Mouse (Mus musculus): ENCODE measurements at regions not wholly inside any gene's neighbourhood (a gene's known extent, or its start where the extent isn't known, plus 50 kb on each side); places are given as distances from the start of the nearest gene placed in this dataset.

DNA sequence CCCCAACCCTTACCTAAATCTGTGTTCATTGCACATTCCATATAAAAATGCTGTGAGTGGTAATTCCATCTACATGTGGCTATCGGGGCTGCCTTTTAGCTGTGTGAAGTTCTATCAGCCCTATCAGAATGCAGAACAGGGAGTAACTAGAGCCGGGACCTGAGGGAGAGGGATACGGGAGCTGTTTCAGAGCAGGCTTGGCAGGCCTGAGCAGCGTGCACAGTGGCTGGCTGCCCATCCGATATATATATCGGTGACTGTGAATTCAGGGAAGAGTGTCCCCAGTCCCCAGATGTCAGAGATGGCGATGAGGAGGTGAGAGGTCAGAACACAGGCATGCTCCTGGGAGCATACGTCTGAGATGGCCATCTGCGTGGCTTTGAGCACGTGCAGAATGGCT, 79.0 kb downstream of the Arl4c start:
- in situ Hi-C loops (cut with MboI; ENCODE audit: low sequenced_read_pairs): no loop called here

DNA sequence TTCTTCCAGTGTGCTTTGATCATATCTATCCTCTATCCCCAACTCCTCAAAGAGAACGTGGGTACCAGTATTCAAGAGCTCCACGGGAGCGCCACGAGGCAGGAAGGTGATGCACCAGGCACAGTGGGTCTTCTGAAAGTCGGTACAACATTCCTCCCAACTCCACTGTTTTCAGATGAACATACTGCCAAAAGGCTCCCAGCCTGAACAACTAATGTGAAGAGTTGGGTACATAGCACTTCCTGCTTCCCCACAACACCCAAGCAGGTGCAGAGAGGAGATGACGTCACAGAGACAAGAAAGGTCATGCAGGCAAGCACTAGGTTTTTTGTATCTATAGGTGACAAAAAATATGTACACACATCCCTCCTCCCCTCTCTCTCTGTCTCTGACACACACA, 79.7 kb downstream of the Arl4c start:
- in situ Hi-C loops (cut with MboI; ENCODE audit: low sequenced_read_pairs): no loop called here

DNA sequence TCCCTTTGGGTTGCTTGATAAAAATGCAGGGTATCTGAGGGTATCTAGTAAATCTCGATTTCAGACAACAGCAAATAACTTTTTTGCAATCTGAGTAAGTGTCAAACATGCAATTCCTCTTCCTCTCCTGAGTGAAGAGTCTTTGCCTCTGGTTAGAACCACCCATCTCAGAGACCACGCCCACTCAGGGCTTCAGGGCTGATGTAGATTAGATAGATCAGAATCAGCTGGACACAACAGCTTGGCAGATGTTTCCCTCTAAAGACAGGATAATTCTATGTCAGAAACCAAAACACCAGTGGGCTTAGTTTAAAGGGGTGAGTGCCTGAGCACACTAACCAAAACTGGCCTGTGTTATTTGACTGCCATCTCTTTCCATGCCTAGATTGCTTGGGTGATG, 80.8 kb downstream of the Arl4c start:
- in situ Hi-C loops (cut with MboI; ENCODE audit: low sequenced_read_pairs): no loop called here

DNA sequence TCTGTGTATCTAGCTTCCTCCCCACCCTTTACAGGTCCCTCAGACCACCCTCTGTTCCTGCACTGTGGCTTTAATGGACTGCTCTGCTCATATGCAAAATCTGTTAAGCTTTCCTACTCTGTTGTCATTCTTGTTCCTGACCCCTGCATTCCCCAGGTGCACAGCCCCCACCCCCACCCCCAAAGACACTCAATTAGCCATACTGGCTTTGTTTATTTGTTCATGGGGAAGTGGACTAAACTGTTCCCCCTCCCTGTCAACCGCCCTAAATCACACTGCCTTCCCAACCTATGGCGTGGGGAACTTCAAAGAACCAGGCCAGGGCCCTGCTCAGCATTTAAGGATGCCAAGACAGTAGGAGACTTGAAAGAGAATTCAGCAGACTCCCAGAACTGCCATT, 89.0 kb downstream of the Arl4c start:
- in situ Hi-C loops (cut with MboI; ENCODE audit: low sequenced_read_pairs): no loop called here

DNA sequence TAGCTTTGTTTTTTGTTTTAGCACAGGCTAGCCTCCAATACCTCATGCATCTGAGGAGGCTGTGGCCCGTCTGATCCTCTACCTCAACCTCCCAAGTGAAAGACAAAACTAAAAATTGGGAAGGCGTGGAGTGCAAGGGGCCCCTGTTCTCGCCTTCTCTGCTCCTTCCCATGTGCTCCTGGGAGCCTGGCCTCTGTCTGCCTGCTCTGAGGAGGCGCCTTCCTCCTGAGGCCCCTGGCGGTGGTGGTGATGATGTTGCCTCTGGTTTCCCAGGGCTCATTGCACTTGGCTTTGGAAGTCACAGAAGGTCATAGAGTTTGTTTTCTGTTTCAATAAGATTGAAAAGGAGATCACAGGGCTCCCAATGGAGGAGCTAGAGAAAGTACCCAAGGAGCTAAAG, 90.8 kb downstream of the Arl4c start:
- in situ Hi-C loops (cut with MboI; ENCODE audit: low sequenced_read_pairs): no loop called here

DNA sequence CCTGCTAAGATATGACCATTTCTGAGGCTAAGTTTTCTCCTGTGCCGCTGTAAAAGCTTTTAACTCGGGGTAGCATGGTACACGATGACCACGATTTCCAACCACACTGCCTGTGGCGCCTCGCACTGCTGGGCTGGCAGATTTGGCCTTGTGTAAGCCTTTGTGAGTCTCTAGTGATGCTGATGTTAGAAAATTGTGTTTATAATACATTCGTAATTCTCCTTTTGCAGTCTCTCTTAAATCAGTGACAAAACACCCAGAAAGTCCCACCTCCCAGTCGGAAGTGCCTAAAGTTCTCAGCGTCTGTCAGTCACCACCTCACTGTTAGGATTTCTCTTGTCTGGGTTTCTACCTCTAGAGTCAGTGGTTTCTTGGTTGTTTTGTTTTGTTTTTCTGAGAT, 91.2 kb downstream of the Arl4c start:
- in situ Hi-C loops (cut with MboI; ENCODE audit: low sequenced_read_pairs): no loop called here

DNA sequence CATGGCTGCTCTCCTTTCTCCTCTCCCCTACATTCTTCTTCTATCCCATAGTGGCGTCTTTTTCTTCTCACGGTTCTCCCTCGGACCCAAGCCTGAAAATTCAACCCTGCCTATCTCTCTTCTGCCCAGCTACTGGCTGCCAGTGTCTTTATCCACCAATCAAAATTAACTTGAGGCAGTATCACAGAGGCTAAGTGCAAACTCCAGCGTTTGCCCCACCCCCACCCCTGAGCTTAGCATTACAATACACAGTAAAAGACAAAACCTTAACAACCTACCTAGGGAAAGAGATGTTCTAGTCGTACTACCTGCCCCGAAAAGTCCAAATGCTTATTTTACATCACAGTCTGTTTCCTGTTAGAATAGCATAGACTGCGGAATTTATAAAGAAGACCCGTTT, 93.2 kb downstream of the Arl4c start:
- in situ Hi-C loops (cut with MboI; ENCODE audit: low sequenced_read_pairs): no loop called here

DNA sequence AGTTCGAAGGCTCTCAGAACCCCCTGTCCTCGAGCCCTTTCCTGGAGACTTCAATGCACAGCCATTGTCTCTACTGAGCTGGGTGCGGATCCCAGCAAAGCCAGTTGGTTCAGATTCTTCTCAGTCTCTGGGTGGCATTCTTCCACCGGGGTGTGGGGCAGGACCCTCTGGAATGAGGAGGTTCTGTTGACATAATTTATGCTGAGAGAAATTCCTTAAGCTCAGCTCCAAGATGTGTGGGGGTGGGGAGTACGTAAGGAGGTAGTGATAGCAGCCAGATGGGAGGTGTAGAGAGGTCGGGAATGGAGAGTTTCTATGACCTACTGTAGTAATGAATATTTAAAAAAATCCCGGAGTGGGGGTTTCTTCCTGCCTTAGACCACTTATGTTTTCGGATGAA, 93.8 kb downstream of the Arl4c start:
- in situ Hi-C loops (cut with MboI; ENCODE audit: low sequenced_read_pairs): no loop called here

DNA sequence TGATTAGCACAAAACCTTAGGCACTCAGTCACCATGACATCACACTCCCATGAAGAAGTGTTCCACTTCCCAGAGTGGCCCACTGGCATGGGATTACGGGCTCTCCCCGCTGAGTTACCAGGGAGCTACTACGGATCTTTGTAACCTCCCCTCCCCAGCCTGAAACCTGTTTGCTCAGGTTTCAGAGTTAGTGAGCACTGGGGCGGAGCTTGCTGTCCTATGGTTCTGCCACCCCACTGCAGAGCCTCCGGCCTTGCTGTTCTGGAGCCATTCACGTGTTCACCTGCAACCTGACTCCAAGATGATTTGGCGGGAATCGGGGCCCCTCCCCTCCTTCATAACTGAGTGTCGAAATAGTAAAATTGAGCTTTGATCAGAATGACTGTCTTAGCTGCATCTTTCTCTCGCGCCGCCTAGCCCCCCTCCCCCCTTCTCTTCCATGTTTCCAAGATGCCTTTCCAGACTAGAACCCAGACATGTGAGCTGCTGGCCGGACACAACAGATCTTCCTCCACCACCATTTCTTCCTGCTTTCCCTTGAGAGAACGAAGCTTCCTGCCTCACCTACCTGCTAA, 95.8 kb upstream of the Glrp1 start:
- in situ Hi-C loops (cut with MboI; ENCODE audit: low sequenced_read_pairs): no loop called here

DNA sequence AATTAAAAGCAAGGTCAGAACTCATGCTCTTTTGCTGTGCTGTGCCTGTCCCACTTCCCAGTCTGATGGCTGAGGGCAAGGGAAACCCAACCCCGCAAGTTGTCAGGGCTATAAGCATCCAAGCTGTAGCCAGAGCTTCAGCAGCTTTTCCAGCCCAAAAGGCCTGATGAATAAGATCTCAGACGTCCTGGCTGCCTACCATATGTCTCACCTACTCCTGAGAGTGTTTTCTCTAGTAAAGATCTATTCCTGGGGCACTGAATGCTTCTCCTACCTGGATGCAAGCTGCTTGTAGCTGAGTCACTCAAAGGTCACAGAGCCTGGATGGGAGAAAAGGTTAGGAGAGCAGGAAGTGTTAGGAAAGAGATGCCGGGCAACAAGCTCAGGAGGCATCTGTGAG, 92.4 kb upstream of the Glrp1 start:
- in situ Hi-C loops (cut with MboI; ENCODE audit: low sequenced_read_pairs): no loop called here

DNA sequence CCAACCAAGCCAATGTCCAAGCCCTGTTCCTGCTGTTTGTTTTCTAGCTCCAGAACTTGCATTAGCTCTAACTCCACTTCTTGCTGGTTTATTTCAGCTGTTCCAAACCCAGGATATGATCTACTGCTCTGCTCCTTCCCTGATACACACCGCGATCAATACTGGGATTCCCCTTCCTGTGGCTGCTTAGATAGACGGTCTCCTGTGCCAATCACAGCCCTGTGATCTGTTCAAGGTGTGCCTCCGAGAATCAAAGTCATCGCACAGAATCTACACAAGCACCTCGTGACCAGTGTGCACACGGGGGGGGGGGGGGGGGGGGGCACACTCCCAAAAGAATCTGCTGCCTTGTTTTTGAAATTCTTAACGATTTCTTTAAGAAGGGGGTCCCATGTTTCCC, 91.9 kb upstream of the Glrp1 start:
- in situ Hi-C loops (cut with MboI; ENCODE audit: low sequenced_read_pairs): no loop called here

DNA sequence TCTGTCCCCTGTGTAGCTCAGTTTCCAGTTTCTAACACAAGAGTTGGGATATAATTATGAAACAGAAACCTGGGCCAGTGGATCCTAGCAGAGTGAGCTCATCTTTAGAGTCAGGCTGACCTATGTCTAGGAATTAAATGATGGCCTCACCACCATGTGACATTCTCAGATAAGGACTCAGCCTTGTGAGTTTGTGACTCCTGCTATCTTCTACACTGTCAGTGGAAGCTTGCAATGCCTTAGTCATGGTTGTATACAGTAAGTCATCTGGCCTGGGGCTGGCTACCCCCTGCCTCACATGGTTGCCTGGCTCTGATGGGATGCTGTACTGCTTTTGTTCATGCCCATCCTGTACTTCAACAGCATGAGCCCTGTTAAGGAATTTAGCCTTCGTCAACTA, 90.3 kb upstream of the Glrp1 start:
- in situ Hi-C loops (cut with MboI; ENCODE audit: low sequenced_read_pairs): no loop called here

DNA sequence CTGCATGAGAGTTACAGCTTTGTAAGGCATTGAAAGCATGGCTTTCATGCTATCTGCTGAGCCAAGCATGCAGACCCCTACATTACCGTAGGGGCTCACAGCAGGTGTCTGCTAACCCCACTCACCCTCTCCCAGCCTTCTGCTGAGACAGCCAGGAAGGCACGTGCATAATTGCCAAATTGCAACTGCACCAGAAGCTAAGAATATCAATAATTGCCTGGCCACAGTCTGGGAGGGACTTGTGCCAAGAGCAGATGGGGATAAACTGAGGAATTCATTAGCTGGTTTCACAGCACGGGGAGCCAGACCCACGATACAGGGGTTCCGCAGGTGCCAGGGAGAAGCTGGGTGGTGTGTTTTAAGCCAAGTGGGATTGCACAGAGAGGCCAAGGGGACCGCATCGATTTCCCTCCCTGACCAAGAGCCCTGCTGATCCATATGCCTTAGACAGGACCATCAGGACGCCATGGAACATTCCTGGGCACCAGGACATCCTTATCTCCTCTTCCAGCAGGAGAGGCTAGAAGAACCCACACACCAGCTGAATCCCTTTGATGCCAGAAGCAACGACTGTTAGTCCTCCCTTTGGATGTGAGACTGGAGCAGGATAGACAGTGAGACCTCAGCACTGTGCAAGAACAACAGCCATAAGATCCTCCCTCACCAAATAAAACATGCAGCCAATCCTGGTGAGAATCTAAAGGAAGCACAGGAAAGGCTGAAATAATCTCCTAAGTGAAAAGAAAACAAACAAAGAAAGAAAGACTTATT, 84.8 kb upstream of the Glrp1 start:
- in situ Hi-C loops (cut with MboI; ENCODE audit: low sequenced_read_pairs): no loop called here

DNA sequence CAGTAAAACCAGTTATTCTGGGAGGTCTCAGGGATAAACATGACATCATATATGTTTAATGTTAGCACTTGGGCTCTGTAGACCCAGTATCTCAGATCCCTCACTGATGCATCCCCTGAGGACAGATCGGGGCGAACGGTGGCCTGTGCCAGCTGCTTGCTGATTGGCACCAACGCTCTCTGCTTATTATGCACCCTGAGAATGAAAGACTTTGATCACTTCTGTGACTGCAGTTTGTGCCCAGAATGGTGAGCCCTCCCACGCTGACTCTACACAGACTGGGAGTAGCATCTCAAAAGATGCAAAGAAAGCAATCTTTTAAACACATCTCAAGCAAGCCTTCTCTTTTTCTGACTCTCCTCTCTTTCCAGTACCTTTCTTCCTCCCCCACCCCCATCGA, 82.2 kb upstream of the Glrp1 start:
- in situ Hi-C loops (cut with MboI; ENCODE audit: low sequenced_read_pairs): no loop called here

DNA sequence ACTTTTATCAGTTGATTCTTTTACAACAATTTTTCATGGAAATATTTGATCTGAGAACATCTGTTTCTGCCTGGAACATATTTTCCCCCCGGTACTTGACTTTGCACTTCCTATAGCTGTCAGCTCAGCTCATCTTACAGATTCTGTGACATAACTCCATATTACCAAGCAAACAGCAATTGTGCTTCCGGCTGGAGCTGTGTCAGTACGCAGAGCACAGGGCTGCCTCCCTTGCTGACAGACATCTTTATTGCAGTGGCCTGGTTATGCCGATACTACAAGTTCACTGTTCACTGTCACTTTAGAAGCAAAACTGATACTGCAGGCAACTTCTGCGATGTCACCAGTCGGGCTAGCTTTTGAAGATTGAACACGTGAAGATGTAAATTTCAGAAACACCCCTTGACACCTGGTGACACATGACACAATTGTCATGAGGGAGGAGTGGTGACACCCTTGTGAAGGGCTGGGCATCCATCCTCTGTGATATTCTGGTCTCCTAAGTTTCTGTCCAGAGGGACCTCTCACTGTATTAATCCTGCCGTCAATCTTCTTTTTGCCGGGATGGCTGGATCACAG, 81.0 kb upstream of the Glrp1 start:
- in situ Hi-C loops (cut with MboI; ENCODE audit: low sequenced_read_pairs): no loop called here

DNA sequence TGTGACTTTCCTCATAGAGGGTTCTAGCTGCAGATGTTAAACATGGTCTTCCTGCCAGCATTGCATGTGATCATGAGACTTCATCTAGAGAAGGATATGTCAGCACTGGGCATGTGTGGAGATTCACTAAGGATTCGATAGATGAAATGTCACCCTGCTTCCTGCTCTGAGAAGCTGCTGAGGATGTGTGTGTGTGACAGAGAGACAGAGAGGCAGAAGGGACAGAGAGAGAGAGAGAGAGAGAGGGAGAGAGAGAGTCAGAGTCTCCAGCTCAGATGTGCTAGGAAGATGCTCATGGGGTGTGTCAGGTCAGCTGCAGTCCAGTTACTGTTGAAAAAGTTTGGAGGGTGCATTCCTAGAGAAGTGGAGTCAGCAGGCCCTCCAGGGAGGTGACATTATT, 78.9 kb upstream of the Glrp1 start:
- in situ Hi-C loops (cut with MboI; ENCODE audit: low sequenced_read_pairs): no loop called here

DNA sequence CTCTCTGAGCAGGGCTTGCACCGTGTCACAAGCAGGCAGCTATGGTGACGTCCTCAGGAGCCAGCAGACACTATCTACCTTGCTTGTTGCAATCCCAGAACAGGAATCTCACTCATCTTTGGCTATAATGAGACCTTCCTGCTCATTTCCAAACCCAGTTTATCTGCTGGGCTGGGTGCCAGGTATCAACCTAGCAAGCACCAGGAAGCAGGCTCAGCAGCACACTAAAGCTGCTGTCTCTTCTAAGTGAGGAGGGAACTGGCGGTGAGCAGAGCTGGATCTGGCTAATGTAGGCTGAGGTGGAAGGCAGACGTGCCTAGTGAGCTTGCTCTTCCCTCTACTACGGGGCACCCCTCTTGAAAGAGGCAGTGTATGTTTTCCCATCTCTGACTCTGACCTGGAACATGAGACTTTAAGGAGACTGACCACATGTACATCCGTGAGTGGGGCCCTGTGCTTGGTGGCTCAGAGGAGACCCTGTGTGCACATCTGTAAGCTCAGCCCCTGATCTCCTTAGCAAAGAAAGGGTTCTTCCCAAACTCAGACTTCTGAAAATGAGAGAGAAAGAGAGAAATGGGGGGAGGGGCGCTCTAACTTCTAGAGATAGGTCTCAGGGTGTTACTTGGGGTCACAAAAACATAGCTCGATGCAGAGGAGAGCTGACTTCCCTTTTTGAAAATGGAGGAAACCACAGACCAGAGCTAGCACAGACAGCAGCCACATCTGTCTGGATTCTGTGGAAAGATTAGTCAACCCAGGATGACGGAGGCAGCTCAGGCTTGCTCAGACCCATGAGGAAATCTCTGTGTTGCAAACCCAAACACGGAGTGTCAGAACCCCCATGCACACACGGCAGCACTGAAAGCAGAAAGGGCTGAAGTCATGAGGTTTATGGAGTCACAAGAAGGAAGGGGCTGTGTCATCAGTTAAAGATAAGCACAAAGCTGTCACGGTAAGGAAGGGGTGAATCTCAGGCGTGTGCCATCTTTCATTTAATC, 77.3 kb upstream of the Glrp1 start:
- in situ Hi-C loops (cut with MboI; ENCODE audit: low sequenced_read_pairs): no loop called here

DNA sequence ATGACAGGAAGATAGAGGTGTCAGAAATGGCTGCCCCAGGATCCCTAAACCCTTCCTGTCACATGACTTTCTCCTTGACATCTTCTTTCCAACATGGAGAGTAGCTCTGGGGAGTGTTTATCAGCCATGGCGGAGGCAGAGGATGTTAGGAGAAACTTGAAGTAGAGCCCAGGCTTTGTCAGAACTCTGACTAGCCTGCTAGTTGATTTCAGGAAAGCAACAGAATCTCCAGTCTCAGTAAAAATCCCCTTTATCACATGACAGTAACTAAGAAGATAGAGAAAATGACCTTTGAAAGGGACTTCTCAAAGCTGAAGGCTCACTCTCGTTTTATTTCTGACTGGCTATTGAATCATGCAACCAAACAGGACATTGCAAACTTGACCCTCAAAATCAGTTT, 76.3 kb upstream of the Glrp1 start:
- in situ Hi-C loops (cut with MboI; ENCODE audit: low sequenced_read_pairs): no loop called here

DNA sequence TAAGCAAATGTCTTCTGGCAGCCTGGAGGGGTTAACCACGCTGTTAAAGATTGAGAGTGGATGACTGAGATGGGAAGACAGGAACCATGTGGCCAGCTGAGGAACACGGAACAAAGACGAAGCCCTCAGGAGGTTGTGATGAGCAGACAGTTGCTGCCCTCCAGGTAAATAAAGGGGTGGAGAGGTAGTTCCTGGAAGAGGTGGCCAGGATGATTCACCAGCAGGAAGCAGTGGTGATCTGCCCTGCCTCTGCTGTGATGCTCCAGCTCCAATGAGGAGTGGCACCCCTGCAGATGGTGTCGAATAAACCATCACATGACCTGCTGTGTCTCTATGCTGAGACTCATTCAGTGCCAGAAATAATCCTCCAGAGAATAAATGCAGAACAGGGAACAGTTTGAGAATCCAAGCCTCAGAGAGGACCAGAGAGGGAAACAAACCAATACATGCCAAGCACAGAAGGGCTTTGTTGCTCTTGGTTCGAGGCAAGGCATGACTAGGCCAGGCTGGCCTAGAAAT, 74.7 kb upstream of the Glrp1 start:
- in situ Hi-C loops (cut with MboI; ENCODE audit: low sequenced_read_pairs): no loop called here

DNA sequence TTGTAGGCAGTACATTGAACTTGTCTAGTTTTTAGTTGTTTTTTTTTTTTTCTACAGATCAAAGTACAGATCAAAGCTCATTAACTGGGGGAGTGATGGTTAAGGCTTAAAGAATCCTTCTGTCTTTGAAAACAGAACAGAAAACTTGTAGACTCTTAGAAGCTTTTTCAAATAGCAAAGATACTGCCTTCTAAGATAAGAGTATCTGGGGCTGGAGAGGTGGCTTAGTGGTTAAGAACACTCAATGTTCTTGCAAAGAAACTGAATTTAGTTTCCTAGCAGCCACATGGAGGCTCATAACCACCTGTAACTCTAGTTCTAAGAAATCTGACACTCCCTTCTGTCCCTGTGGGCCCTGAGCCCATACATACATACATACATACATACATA, 68.4 kb upstream of the Glrp1 start:
- in situ Hi-C loops (cut with MboI; ENCODE audit: low sequenced_read_pairs): no loop called here

DNA sequence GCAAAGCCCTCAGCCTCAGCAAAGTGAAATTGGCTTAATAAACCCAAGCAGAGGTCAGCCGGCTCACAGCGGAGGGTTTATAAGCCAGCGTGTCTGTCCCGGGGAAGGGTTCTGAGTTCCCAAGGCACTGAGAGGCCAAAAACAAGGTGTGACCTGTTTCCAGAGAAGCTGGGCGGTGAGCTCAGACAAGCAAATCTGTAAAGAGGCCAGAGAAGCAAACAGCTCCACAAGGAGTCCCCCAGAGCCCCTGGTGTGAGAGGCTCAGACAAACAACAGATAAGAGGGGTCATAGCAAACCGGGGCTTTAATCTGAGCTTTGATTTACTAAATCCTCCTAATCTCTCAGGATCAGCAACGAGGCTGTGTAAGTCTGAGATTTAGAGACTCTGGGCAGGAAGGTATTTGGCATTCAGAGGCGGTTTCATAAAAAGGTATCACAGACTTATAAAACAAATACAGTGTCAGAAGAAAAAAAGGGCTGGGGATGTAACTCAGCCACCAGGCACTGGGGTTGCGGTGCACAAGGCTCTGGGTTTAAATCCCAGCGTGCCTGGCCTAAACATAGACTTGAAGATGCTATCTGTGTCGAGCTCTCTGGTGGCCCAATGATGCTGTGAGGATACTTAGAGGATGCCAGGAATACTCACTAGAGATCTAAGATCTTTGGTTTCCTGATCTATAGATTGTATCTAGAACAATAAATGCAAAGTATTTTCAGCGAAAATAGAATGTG, 67.8 kb upstream of the Glrp1 start:
- in situ Hi-C loops (cut with MboI; ENCODE audit: low sequenced_read_pairs): no loop called here
